Comparison of ENCODE assay signal across 8 mouse cellular contexts in genomic region chr11:68211924-68212578, GRCm38 (mm10).
DNase-seq lines count a peak whose midpoint lies in the region; ATAC-seq and TF ChIP-seq lines count a peak whose summit lies in the region.

No protein-coding gene starts in this region.

- ATAC-seq in heart, postnatal 0 days (ENCODE audit: insufficient read depth, low read depth) = peak; percentile 54

- no peaks in the 10 kb centered on the region for H3K27me3 ChIP-seq in heart, postnatal 0 days (ENCODE audit: control insufficient read depth, insufficient read depth, low read length)

- no peak overlapping the region for H3K4me2 ChIP-seq in heart, postnatal 0 days (ENCODE audit: low read depth, low read length)

- no peaks in the 10 kb centered on the region for H3K9me3 ChIP-seq in heart, postnatal 0 days (replicated peaks; ENCODE audit: control insufficient read depth, low read length)

- intact Hi-C loops in left cerebral cortex, postnatal 36 days (cut with DNase I) = loop anchor here (5.0 kb wide), 1 partner anchor 195 kb away; no protein-coding TSS in a partner anchor

- H3K36me3 ChIP-seq in heart, postnatal 0 days (replicated peaks; ENCODE audit: control insufficient read depth, insufficient read depth, low read length) = 0 out of 2 replicates have a peak, but pooled peaks cover 4% of the 10 kb centered on the region

- H3K4me3 ChIP-seq in heart, postnatal 0 days (ENCODE audit: low read depth, low read length) = no peak overlapping the region

- H3K9ac ChIP-seq in heart, postnatal 0 days (replicated peaks; ENCODE audit: low read depth, low read length) = no peak overlapping the region

- DNase-seq in right cerebral cortex, postnatal 4 days = peak; percentile 40
- no peak for DNase-seq in right cerebral cortex, postnatal 36 days (ENCODE audit: low spot score in 2 of 2)
- DNase-seq in embryo, embryonic 10 days (ENCODE audit: low spot score) = peak; percentile 68
- peak; percentile 61 for DNase-seq in heart, postnatal 0 days (ENCODE audit: low spot score)
- peak; percentile 67 to 75 for DNase-seq in kidney, postnatal 25 days
- peak; percentile 60 for DNase-seq in mesoderm, embryonic 11.5 days (ENCODE audit: low read depth, low spot score)
- no peak for DNase-seq in frontal cortex, postnatal 25 days (ENCODE audit: low spot score in 2 of 2)
- DNase-seq in left cerebral cortex, postnatal 36 days (ENCODE audit: low spot score in 2 of 2) = no peak

- 0 out of 2 replicates have a peak, but pooled peaks cover 18% of the 10 kb centered on the region for H3K4me1 ChIP-seq in heart, postnatal 0 days (ENCODE audit: control insufficient read depth, insufficient read depth)

- H3K27ac ChIP-seq in heart, postnatal 0 days (ENCODE audit: low read depth) = peak overlapping the region; percentile 62

- TF ChIP-seq CTCF in heart, postnatal 0 days (IDR thresholded peaks at IDR 0.05; ENCODE audit: low read depth) = peak; percentile 68

- 0 out of 2 replicates have a peak, but pooled peaks have one; percentile 40 for TF ChIP-seq EP300 in heart, postnatal 0 days (IDR thresholded peaks at IDR 0.05; ENCODE audit: low read depth)

- WGBS in heart, postnatal 0 days = 37% methylated on average over 8 of the region's 8 CpGs

Comparison
In these comparisons a context has a peak if more than half of its experiments do, and no peak if none do; other contexts are left out.
1. DNase-seq: peak in right cerebral cortex, postnatal 4 days (single experiment), embryo, embryonic 10 days (single experiment), heart, postnatal 0 days (single experiment), kidney, postnatal 25 days (2 of 2) and mesoderm, embryonic 11.5 days (single experiment); none in right cerebral cortex, postnatal 36 days (0 of 2), frontal cortex, postnatal 25 days (0 of 2) and left cerebral cortex, postnatal 36 days (0 of 2).